Mouse (Mus musculus) testis, adult 2 months (tissue): ENCODE results near the gene Herpud1.

Experiments
- CTCF ChIP-seq: fragments of 200-500 bp; IDR thresholded peaks from 2 replicates; pipeline ENCODE4 v1.5.1; 2012; ENCODE audit warnings: low read depth, mild to moderate bottlenecking, inconsistent platforms, low read length, moderate library complexity; ENCODE audit not compliant: control insufficient read depth, insufficient read depth, insufficient replicate concordance
- POLR2A ChIP-seq: fragments of 200-500 bp; IDR thresholded peaks from 2 replicates; pipeline ENCODE4 v1.6.1; 2012; ENCODE audit warnings: low read depth, mild to moderate bottlenecking, inconsistent platforms, low read length, moderate library complexity; ENCODE audit not compliant: control insufficient read depth

- TF ChIP-seq CTCF (no peak), POLR2A (no peak)
Observed at GRCm38 (mm10) chr8:94384166-94384565, 2.1 kb upstream of the Herpud1 start.
